Mouse (Mus musculus): ENCODE measurements around the gene Asic5. TPM values are rescaled to one million over a fixed set of nuclear protein-coding genes. Genes with fewer than 3 reads are reported as not detected.

The Asic5 gene
- polyA plus RNA-seq, 1 experiment from 2014 or later: not detected

DNA sequence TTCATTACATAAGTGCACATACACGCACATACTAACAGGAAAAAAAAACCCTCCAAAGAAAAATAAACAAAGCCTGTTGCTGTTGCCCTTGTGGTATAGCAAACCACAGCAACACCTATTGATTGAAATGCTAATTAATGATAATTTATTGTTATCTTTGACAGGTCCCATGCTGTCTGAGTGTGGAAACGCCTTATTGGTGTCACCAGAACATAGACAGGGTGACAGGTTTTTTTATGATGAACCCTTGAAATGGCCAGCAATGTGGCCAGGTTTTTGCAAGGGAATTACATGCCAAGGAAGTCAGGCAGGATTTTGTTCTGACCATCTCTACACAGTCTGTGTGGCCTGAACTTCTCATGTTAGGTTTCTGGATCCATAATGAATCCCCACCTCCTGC is 69.9 kb downstream of the Asic5 start:
- Histone ChIP-seq H3K4me3 (replicated peaks; ENCODE audit: low read length) (no peak overlapping the region), H3K36me3 (ENCODE audit: control insufficient read depth, insufficient read depth) (no peaks in the 10 kb centered on the region), H3K9me3 (ENCODE audit: control insufficient read depth, low read length) (no peaks in the 10 kb centered on the region), H3K27ac (ENCODE audit: low read length) (peak overlapping the region; percentile 63), H3K9ac (replicated peaks; ENCODE audit: low read depth, low read length) (no peak overlapping the region), H3K27me3 (replicated peaks; ENCODE audit: control insufficient read depth, insufficient read depth, low read length) (no peaks in the 10 kb centered on the region), H3K4me1 (replicated peaks; ENCODE audit: control insufficient read depth, insufficient read depth, low read length) (peaks cover 14% of the 10 kb centered on the region), H3K4me2 (ENCODE audit: low read length) (no peak overlapping the region)
- WGBS: 22% methylated on average over 2 of the region's 2 CpGs
- peak; percentile 26 for ATAC-seq

DNA sequence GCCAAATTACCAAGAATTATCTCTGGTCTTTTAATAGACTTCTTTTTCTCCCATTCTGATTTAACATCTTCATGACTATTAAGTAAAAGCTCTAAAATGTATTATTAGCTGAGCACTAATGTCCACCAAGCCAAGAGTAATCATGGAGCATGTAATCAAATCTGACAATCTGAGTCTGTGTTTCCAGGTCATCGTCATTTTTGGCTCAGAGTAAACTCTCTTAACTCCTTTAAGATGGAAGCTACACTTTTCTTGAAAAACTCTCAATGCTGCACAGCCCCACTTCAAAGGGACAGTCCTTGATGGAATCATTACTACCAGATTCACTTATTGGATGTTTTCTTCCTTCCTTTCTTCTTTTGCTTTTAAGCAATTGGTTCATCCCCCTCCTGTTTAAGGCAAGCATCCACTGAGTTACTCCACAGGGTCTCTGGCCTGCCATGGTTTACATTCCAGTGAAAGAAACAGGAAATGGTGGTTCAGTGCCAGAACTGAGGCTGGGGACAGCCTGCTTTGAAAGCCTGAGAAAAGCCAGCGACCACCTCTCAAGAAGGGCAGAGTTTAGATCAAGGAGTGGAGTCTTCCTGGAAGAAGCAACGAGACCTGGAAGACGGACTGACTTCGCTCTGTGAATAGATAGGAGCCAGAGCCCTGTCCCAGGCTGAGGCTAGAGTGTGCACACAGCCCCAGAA is 72.3 kb downstream of the Asic5 start:
- no peak overlapping the region for H3K4me2 ChIP-seq (ENCODE audit: low read length)
- no peak overlapping the region for H3K27ac ChIP-seq (ENCODE audit: low read length)
- no peak overlapping the region for H3K4me3 ChIP-seq (replicated peaks; ENCODE audit: low read length)
- no peaks in the 10 kb centered on the region for H3K27me3 ChIP-seq (replicated peaks; ENCODE audit: control insufficient read depth, insufficient read depth, low read length)
- no peak overlapping the region for H3K9ac ChIP-seq (replicated peaks; ENCODE audit: low read depth, low read length)
- peaks cover 2% of the 10 kb centered on the region; the same call in 1 of the 2 replicates for H3K36me3 ChIP-seq (ENCODE audit: control insufficient read depth, insufficient read depth)
- ATAC-seq: no peak
- H3K9me3 ChIP-seq (ENCODE audit: control insufficient read depth, low read length): no peaks in the 10 kb centered on the region
- WGBS: 69% methylated on average over 5 of the region's 5 CpGs
- peaks cover 7% of the 10 kb centered on the region for H3K4me1 ChIP-seq (replicated peaks; ENCODE audit: control insufficient read depth, insufficient read depth, low read length)

- no peak overlapping the region for H3K27ac ChIP-seq (ENCODE audit: low read length)
- H3K27me3 ChIP-seq (replicated peaks; ENCODE audit: control insufficient read depth, insufficient read depth, low read length): no peaks in the 10 kb centered on the region
- no peaks in the 10 kb centered on the region for H3K9me3 ChIP-seq (ENCODE audit: control insufficient read depth, low read length)
- no peak for ATAC-seq
- H3K9ac ChIP-seq (replicated peaks; ENCODE audit: low read depth, low read length): no peak overlapping the region
- WGBS: 56% methylated on average over 5 of the region's 5 CpGs
- peaks cover 2% of the 10 kb centered on the region; the same call in 1 of the 2 replicates for H3K36me3 ChIP-seq (ENCODE audit: control insufficient read depth, insufficient read depth)
- H3K4me1 ChIP-seq (replicated peaks; ENCODE audit: control insufficient read depth, insufficient read depth, low read length): peaks cover 3% of the 10 kb centered on the region
- no peak overlapping the region for H3K4me2 ChIP-seq (ENCODE audit: low read length)
- H3K4me3 ChIP-seq (replicated peaks; ENCODE audit: low read length): no peak overlapping the region
Measured at GRCm38 (mm10) chr3:82057201-82057600, 75.1 kb downstream of the Asic5 start.

DNA sequence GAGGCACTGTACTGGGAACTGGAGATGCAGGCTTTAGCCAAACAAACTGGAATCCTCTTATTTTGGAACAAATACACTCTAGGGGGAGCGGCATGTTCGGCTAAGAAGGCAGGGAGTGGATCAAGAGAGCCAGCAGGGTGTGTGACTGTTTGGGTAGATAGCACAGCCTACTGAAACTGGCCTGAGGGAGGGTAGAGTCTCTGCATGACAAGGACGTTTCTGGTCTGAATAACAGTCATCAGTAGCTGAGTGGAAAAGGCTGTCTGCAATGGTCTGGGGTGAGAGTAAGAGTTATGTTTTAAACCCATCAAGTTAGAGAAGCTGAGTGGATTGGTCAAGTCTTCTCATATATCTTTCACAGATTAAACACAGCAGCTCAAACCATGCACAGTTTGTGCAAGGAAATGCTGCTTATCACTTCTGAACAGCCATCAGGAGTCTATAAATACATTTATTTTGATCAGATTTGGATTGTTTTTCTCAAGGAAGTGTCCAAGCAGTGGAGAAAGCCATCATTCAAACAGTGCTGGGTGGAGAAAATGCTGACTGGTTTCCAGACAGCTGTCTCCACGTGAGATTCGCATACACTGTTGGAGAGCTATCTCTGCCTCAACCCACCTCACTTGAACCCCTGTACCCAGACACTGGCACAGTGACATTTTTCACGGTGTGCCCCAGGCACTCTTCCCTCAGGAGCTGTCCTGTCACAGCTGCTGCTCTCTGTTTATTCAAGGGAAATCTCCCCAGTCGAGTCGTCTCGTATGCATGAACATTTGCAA is 79.5 kb downstream of the Asic5 start:
- H3K27me3 ChIP-seq (replicated peaks; ENCODE audit: control insufficient read depth, insufficient read depth, low read length): no peaks in the 10 kb centered on the region
- H3K27ac ChIP-seq (ENCODE audit: low read length): no peak overlapping the region
- H3K4me2 ChIP-seq (ENCODE audit: low read length): no peak overlapping the region
- no peak for ATAC-seq
- H3K9me3 ChIP-seq (ENCODE audit: control insufficient read depth, low read length): no peaks in the 10 kb centered on the region
- 56% methylated on average over 9 of the region's 9 CpGs for WGBS
- peaks cover 2% of the 10 kb centered on the region; the same call in 1 of the 2 replicates for H3K36me3 ChIP-seq (ENCODE audit: control insufficient read depth, insufficient read depth)
- H3K4me1 ChIP-seq (replicated peaks; ENCODE audit: control insufficient read depth, insufficient read depth, low read length): no peaks in the 10 kb centered on the region; the same call in 1 of the 2 replicates
- H3K9ac ChIP-seq (replicated peaks; ENCODE audit: low read depth, low read length): no peak overlapping the region
- no peak overlapping the region for H3K4me3 ChIP-seq (replicated peaks; ENCODE audit: low read length)

DNA sequence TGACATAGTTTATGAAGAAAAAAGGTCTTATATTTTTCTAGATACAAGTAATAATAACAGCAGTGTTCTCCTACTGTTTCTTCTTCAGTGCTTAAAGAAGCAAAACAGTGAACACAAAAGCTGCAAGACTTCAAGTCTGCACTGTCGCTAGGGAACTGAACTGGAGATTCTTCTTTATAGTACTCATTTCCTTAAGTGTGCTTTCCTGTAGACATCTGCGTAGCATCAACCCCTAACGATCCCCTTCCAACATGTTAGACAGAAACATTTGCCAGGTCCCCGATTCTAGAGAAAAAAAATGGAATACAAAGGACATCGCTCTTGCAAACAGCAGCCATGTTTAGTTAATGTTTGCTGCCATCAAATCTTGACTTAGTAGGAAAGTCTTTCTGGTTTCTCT is 85.7 kb downstream of the Asic5 start:
- peaks cover under 1% of the 10 kb centered on the region; the same call in 1 of the 2 replicates for H3K4me1 ChIP-seq (replicated peaks; ENCODE audit: control insufficient read depth, insufficient read depth, low read length)
- no peaks in the 10 kb centered on the region for H3K9me3 ChIP-seq (ENCODE audit: control insufficient read depth, low read length)
- no peak overlapping the region for H3K27ac ChIP-seq (ENCODE audit: low read length)
- H3K9ac ChIP-seq (replicated peaks; ENCODE audit: low read depth, low read length): no peak overlapping the region
- H3K27me3 ChIP-seq (replicated peaks; ENCODE audit: control insufficient read depth, insufficient read depth, low read length): no peaks in the 10 kb centered on the region
- ATAC-seq: no peak
- H3K4me2 ChIP-seq (ENCODE audit: low read length): no peak overlapping the region
- H3K4me3 ChIP-seq (replicated peaks; ENCODE audit: low read length): no peak overlapping the region
- WGBS: 75% methylated on average over 5 of the region's 5 CpGs
- no peaks in the 10 kb centered on the region for H3K36me3 ChIP-seq (ENCODE audit: control insufficient read depth, insufficient read depth)

Other genes starting within 250 kb of the Asic5 start
- gene Ctso, start 49.7 kb upstream of the Asic5 start, polyA plus RNA-seq (2015; fragmentation: Nextera tagmentation; extraction: Ambion mirVana): 6.8 and 7.7 TPM in 2 replicates
- gene Tdo2, start 6.1 kb upstream of the Asic5 start, polyA plus RNA-seq (2015; fragmentation: Nextera tagmentation; extraction: Ambion mirVana): 0.97 and 1.3 TPM in 2 replicates
- gene Gucy1b1, start 92.4 kb downstream of the Asic5 start, polyA plus RNA-seq (2015; fragmentation: Nextera tagmentation; extraction: Ambion mirVana): 79.4 and 82.4 TPM in 2 replicates
- gene Gucy1a1, start 163.5 kb downstream of the Asic5 start, polyA plus RNA-seq (2015; fragmentation: Nextera tagmentation; extraction: Ambion mirVana): 68.9 and 75.3 TPM in 2 replicates

Data from forebrain, embryonic 16.5 days (tissue).